Mouse (Mus musculus): ENCODE results near the gene 1600015I10Rik. TPM values are rescaled to one million over a fixed set of nuclear protein-coding genes. Genes with fewer than 3 reads are reported as not detected.
"Not testable (repeated sequence)": the region's sequence is repeated elsewhere in the genome, so short reads cannot be mapped to it uniquely, and the experiment has no call there.

Gene 1600015I10Rik
- polyA plus RNA-seq (2012; rRNA removed) = 0.06 TPM in 1 of 2 replicates, not detected in the other

- DNase-seq (ENCODE audit: low read depth, low spot score) = no peak
- WGBS = 83% methylated on average over 5 of the region's 5 CpGs
Measured at GRCm38 (mm10) chr6:48929595-48929994, at the start of gene 1600015I10Rik. Gene 1600015I10Rik (plus strand): TSS chr6:48929895.

DNA sequence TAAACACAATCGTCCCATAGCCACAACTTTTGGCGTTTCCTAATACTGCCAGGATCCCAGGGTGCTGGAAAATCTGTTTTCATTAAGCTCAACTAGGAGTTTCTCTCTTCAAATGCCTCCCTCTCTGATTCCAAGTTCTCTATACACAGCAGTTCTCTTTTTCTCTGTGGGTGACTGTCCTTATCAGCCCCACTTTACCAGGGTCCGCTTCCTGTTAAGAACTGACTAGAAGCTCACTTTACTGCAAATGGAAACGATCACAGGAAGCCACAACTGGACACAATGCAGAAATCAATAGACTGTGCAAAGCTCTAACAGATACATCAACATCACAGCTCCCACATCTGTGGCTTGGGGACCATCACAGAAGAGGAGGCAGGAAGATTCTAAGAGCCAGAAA is 35.5 kb upstream of the 1600015I10Rik start:
- 53% methylated on average over 4 of the region's 4 CpGs for WGBS

DNA sequence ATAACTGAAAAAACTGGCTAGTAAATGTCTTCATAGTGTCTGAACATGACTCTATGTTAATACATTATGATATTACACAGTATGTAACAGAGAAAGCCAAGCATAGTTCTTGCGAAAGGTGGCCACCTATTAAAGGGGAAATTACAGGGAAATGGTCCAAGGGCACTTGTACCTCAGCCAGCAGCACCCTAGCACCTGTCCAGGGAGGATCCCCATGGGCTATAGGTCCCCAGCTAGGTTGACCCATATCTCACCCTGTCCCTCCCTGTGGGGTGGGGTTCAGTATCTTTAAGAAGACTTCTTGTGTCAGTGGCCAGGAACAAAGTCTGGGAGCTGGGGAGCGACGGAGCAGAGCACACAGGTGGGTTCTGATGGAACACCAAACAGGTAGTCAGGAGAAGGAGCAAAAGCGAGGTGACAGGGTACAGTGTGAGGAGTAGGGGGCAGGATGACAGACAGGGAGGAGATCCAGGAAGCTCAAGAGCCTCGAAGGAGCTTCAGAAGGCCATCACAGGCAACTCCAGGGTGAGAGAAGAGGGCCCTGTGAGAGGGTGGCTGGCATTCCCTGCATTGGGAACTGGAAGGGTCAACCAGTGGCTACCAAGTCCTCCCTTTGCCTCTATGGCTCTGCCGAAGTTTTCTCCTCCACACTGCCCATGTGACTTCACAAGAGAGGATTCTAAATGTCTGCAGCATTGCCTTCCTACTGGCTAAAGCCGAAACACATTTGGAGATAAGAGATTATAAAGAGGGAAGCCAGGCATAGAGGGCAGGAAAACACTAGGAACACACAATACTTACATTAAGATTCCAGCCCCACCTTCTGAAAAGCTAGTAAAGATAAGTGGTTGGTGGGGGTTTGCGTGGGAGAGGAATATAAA is 34.5 kb upstream of the 1600015I10Rik start:
- DNase-seq (ENCODE audit: low read depth, low spot score) = peak; percentile 70
- 32% methylated on average over 8 of the region's 8 CpGs for WGBS

More for the DNA sequence above, 35.5 kb upstream of the 1600015I10Rik start:
- DNase-seq (ENCODE audit: low read depth, low spot score) = no peak

DNA sequence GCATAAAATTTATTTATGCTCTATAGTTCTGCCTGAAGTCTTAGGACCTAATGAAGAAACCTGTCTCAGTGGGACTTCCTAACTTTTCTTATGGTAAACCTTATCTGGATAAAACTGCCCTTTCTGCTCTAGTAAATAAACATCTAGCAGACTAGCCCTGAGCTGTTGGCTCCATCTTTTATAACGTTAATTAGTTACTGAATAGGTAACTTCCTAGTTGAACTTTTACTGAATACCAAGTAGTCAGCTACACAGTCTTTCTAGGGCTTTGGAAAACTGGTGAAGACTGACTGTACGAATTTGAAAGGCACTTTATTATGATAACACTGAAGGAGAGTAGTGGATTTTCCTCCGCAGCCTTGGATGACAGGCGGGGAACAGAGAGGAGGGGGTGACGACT is 33.8 kb upstream of the 1600015I10Rik start:
- DNase-seq (ENCODE audit: low read depth, low spot score) = no peak
- WGBS = 44% methylated on average over 5 of the region's 5 CpGs

GRCm38 (mm10) chr6:48896956-48897355 is 32.7 kb upstream of the 1600015I10Rik start:
- DNase-seq (ENCODE audit: low read depth, low spot score) = no peak
- WGBS = 33% methylated on average over 5 of the region's 5 CpGs

- 93% methylated on average over 11 of the region's 11 CpGs for WGBS
- DNase-seq (ENCODE audit: low read depth, low spot score) = not testable (repeated sequence)
Measured at GRCm38 (mm10) chr6:48901316-48901715, 28.4 kb upstream of the 1600015I10Rik start.

DNA sequence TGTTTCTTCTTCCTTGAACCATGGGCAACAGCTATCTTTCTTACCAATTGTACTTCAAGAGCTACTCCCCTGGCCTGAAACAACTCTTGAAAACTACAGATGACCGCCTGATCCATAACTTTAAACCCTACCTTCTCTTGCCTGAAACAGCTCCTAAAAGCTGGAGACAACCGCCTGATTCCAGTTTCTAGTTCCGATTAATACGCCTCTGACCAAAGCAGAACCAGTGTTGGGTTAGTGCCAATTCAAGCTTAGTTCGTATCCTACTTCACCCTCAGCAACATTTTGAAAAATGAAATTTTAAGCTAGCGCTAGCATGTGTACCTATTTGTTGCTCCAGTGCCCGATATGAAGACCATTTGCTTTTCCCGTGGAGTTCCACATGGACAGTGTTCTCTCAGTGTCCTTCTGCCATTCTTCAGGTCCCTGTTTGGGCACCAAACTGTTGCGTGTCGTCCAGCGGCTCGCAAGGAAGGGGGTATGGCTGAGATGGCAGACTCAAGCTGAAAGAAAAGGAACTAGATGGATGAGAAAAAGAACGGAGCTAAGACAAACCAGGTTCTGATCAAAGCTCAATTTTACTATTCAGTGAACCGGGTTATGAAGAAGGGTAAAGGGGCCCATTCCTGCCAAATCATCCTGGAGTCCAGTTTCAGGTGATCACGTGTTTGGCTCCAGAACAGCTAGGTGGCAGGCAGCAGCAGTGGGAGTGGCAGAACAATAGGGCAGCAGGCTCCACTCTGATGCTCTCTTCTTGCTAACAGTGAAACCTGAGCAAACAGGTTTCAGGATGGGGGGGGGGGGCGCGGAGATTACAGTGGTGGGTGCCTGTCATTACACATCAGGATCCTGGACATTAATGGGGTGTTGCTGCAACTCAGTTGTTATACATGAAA is 26.9 kb upstream of the 1600015I10Rik start:
- 68% methylated on average over 17 of the region's 17 CpGs for whole genome bisulfite sequencing
- no peak for DNase-seq (ENCODE audit: low read depth, low spot score)

GRCm38 (mm10) chr6:48903437-48903836 is 26.3 kb upstream of the 1600015I10Rik start:
- WGBS = 49% methylated on average over 4 of the region's 4 CpGs
- no peak for DNase-seq (ENCODE audit: low read depth, low spot score)

DNA sequence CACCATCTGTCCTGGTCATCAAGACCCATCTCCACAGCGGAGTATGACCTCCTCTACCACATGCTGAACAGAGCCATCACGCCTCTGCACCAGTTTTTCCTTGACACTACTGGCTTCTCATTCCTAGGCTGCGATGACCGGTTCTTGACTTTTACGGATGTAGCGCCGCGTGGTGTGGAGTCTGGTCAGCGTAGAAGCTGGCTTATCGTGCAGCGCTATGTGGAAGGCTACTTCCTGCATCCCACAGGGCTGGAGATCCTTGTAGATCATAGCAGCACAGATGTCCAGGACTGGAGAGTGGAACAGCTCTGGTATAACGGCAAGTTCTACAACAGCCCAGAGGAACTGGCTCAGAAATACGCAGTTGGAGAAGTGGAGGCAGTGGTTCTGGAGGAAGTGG is 24.1 kb upstream of the 1600015I10Rik start:
- 90% methylated on average over 13 of the region's 13 CpGs for WGBS
- no peak for DNase-seq (ENCODE audit: low read depth, low spot score)

DNA sequence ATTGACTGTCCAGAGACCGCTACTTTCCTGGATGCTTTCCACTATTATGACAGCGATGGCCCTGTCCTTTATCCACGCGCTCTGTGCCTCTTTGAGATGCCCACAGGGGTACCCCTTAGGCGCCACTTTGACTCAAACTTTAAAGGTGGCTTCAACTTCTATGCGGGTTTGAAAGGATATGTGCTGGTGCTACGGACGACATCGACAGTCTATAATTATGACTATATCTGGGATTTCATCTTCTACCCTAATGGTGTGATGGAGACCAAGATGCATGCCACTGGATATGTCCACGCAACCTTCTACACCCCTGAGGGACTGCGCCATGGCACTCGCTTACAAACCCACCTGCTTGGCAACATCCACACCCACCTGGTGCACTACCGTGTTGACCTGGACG is 23.3 kb upstream of the 1600015I10Rik start:
- no peak for DNase-seq (ENCODE audit: low read depth, low spot score)
- 96% methylated on average over 14 of the region's 14 CpGs for WGBS

- no peak for DNase-seq (ENCODE audit: low read depth, low spot score)
- 50% methylated on average over 1 of the region's 1 CpGs for WGBS
Measured at GRCm38 (mm10) chr6:48909229-48909628, 20.5 kb upstream of the 1600015I10Rik start.

DNA sequence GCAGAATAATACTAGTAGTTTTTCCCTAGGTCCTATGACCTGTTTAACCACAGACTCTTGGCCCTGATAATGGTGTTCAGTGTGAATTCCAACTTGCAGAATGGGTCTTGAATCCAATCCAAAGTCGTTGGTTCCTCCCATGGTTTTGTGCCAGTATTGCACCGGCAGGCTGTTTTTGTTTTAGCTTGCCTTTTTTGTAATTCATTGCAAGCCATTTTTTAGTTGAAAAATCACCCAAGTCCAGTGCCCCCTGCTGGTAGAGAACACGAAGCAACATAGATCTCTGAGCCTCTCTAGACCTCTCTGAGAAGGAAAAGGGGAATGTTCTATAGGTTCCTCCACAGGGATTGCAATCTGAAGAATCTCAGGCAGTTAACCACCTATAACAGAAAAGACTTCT is 17.7 kb upstream of the 1600015I10Rik start:
- no peak for DNase-seq (ENCODE audit: low read depth, low spot score)

DNA sequence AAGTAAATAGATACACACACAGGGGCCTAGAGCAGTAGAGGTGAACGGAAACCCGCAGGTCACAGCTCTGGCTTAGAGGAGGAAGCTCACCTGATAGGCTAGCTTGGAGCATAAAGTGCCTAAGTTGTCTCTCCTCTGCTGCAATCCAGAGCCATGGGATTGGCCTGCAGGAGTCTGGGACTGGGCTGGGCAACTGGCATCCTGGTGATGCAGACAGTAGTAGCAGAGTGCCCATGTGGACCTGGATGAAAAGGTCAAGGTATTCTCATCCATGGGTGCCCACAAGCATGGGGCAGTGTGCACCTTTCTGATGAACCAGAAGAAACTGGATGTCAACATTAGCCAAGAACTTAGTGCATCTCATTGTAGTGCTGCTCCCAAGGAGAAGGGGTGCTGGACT is 16.1 kb upstream of the 1600015I10Rik start:
- DNase-seq (ENCODE audit: low read depth, low spot score) = no peak
- WGBS = 87% methylated on average over 2 of the region's 2 CpGs

More for the DNA sequence above, 17.7 kb upstream of the 1600015I10Rik start:
- WGBS = 15% methylated on average over 3 of the region's 3 CpGs

- 70% methylated on average over 2 of the region's 2 CpGs for WGBS
- DNase-seq (ENCODE audit: low read depth, low spot score) = no peak
Measured at GRCm38 (mm10) chr6:48949596-48949995, 19.9 kb downstream of the 1600015I10Rik start.

DNA sequence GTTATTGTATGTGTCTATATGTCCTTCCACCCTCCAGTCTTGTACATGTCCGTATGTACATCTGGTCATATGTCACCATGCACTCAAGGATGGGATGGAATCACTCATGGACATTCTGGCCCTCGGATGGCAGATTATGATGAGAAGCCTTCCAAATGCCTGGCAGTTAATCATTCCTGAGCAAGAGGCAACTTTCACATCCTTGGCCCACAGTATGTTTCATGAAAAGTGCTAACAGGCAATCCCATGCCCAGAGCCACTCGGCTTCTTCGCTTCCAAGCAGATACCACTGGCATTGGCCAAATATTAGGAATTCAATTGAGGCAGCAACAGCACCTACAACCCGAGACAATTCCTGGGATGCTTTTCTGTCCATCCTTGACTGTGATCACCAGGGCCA is 21.0 kb downstream of the 1600015I10Rik start:
- 90% methylated on average over 5 of the region's 5 CpGs for WGBS

DNA sequence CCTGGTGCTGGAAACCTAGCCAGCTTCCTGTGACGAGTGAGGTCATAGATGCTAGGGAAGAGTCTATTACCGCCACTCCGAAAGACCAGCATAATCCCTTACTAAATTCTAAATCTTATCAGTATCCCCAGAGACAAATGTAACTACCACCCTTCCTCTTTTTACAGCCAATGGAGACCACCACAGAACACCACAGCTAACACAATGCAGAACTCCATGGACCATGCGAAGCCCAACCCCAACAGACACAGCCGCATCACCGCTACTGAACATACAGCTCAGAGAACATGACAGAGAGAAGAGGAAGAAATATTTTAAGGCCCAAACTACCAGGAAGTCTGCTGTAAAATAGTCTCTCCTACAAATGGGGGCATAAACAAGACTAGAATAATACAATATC is 21.9 kb downstream of the 1600015I10Rik start:
- WGBS = 88% methylated on average over 6 of the region's 6 CpGs
- no peak for DNase-seq (ENCODE audit: low read depth, low spot score)

More for the DNA sequence above, 21.0 kb downstream of the 1600015I10Rik start:
- DNase-seq (ENCODE audit: low read depth, low spot score) = no peak

DNA sequence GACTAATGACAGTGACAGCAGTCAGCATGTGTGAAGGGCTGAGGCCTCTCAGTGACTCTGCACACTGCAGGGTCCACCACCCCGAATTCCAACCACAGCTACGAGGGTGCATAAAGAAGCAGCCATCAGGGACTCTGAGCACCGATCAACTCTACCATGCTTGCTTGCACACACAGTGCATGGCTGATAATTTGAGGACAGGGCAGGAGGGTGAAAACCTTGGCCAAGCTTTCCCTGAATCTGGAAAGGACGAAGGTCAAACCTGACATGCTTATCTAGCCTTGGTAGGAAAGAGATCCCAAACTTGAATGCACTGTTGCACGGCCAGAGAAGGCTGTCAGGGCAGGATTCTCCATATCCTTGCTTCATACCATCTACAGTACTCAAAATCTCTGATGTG is 23.5 kb downstream of the 1600015I10Rik start:
- 90% methylated on average over 5 of the region's 5 CpGs for WGBS
- no peak for DNase-seq (ENCODE audit: low read depth, low spot score)

DNA sequence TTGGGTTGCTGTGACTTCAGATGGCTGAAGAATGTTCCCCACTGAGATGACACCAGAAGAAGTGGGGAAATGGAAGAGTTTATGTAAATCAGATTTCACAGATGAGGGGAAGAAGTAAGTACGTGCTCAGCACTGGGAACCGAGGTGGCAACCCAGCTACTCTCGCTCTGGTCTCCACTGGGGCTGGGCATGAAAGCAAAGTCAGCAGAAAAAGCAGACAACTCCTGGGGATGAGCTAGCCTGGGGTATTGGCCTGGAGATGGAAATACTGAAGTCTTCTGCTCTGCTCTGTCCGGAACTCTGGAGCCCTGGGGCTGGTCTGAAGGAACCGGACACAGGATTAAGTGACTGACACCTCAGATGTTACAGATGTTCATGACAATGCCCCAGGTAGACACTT is 24.5 kb downstream of the 1600015I10Rik start:
- no peak for DNase-seq (ENCODE audit: low read depth, low spot score)
- WGBS = 91% methylated on average over 5 of the region's 5 CpGs

DNA sequence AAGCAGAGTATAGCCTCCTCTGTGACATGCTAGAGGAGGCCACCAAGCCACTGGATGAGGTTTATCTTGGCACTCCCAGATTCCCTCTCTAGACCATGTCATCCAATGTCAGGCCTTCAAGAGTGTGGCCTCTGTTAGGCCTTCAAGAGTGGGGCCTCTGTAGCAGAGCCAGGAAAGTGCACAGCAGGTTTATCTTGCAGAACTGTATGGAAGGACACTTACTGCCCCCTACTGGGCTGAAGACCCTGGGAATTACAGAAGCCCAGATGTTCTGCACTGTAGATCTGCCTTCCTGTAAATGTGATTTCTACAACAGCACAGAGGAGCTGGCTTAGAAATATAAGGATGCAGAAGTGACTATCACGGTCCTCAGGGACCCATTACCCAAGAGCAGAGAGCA is 25.3 kb downstream of the 1600015I10Rik start:
- peak; percentile 35 for DNase-seq (ENCODE audit: low read depth, low spot score)
- WGBS = 21% methylated on average over 1 of the region's 1 CpGs

DNA sequence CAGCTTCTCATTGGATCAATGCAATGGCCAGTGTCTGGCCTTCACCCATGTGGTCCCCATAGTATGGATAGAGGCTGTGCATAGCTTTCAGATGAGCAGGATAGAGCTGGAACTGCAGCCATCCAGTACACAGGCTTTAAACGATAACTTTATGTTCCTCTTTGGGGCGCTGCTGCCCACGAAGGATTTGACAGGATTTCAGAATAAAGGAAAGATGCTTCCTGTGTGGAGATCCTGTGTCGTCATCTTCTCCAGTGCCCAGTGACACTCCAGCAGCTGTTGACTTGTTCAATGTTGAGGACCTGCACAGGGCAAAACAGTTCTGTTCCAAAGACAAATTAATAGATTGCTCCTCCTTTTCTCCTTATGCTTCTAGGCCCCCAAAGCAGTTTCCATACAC is 27.1 kb downstream of the 1600015I10Rik start:
- DNase-seq (ENCODE audit: low read depth, low spot score) = no peak
- WGBS = 68% methylated on average over 4 of the region's 4 CpGs

All from large intestine, adult 2 months (tissue).